Mouse (Mus musculus) cortical plate, adult 2 months (tissue): ENCODE results near the gene Aqp1.

Experiments
- CTCF ChIP-seq: fragments of 200-500 bp; IDR thresholded peaks from 2 replicates; pipeline ENCODE4 v1.5.1; 2011; ENCODE audit warnings: mild to moderate bottlenecking, control low read depth, low read length; ENCODE audit not compliant: insufficient read depth; ENCODE audit errors: extremely low read depth
- POLR2A ChIP-seq: fragments of 200-500 bp; IDR thresholded peaks from 2 replicates; pipeline ENCODE4 v1.6.1; 2011; ENCODE audit warnings: mild to moderate bottlenecking, low read length, control low read depth; ENCODE audit not compliant: insufficient read depth; ENCODE audit errors: extremely low read depth

- peak; percentile 53; the same call in 1 of the 2 replicates for TF ChIP-seq CTCF
- TF ChIP-seq POLR2A = no peak
Observed at GRCm38 (mm10) chr6:55358731-55359143, 22.5 kb downstream of the Aqp1 start.
